Mouse (Mus musculus) MEL (cell line): ENCODE measurements around the gene Slc16a13. TPM values are rescaled to one million over a fixed set of nuclear protein-coding genes. Genes with fewer than 3 reads are reported as not detected.

ENCODE experiments used
- DNase-seq: peaks from one replicate; pipeline ENCODE4 v3.0.0; 2011; ENCODE audit warnings: low read depth, low spot score
- H3K27ac ChIP-seq: 2 replicates; pipeline ENCODE4 v1.5.1; 2012; ENCODE audit warnings: low read depth, mild to moderate bottlenecking, control low read depth, low read length, moderate library complexity; ENCODE audit not compliant: control insufficient read depth
- H3K27me3 ChIP-seq, 2 experiments: fragments of 150-350 bp in 1 of 2; sonication (generic) in 1 of 2; 2 replicates each; pipeline ENCODE4 v1.6.1; 2012; ENCODE audit warnings: low read length in 2 of 2, mild to moderate bottlenecking in 2 of 2, improper control_type of control experiment in 1 of 2, moderate library complexity in 1 of 2; ENCODE audit not compliant: insufficient read depth in 2 of 2, control insufficient read depth in 1 of 2
- H3K36me3 ChIP-seq, 2 experiments: 2 replicates each; pipeline ENCODE4 v1.6.1; 2012 to 2014; ENCODE audit warnings: low read length in 2 of 2, improper control_type of control experiment in 1 of 2, inconsistent platforms in 1 of 2, mild to moderate bottlenecking in 1 of 2; ENCODE audit not compliant: insufficient read depth in 2 of 2, control insufficient read depth in 1 of 2
- H3K4me1 ChIP-seq, 2 experiments: fragments of 150-350 bp in 1 of 2; sonication (generic) in 1 of 2; 2 replicates each; pipeline ENCODE4 v1.6.1; 2012; ENCODE audit warnings: low read length in 2 of 2, improper control_type of control experiment in 1 of 2, mild to moderate bottlenecking in 1 of 2; ENCODE audit not compliant: insufficient read depth in 2 of 2, control insufficient read depth in 1 of 2
- H3K4me3 ChIP-seq, 2 experiments: fragments of 150-350 bp in 1 of 2; sonication (generic) in 1 of 2; 2 replicates each; pipeline ENCODE4 v1.5.1; 2012; ENCODE audit warnings: low read depth in 2 of 2, low read length in 2 of 2, mild to moderate bottlenecking in 2 of 2, moderate library complexity in 2 of 2, control low read depth in 1 of 2, improper control_type of control experiment in 1 of 2; ENCODE audit not compliant: control insufficient read depth in 1 of 2, insufficient read depth in 1 of 2
- H3K79me2 ChIP-seq: 2 replicates; pipeline ENCODE4 v1.6.1; 2012; ENCODE audit warnings: mild to moderate bottlenecking, low read length, moderate library complexity; ENCODE audit not compliant: control insufficient read depth, poor library complexity, insufficient read depth
- H3K9ac ChIP-seq: 2 replicates; pipeline ENCODE4 v1.6.1; 2012; ENCODE audit warnings: low read depth, mild to moderate bottlenecking, control low read depth, low read length, moderate library complexity; ENCODE audit not compliant: control insufficient read depth, poor library complexity, severe bottlenecking
- H3K9me3 ChIP-seq: fragments of 150-350 bp; sonication (generic); replicated peaks from 2 replicates; pipeline ENCODE4 v1.6.1; 2012; ENCODE audit warnings: mild to moderate bottlenecking, low read length, improper control_type of control experiment, moderate library complexity; ENCODE audit not compliant: insufficient read depth
- CHD1 ChIP-seq: IDR thresholded peaks from 2 replicates; pipeline ENCODE4 v1.6.1; 2012; ENCODE audit warnings: low read depth, mild to moderate bottlenecking, inconsistent platforms, low read length, improper control_type of control experiment
- CTCF ChIP-seq, 3 experiments: IDR thresholded peaks in 2 of 3; conservative IDR thresholded peaks in 1 of 3; 2 replicates each; pipeline ENCODE4 v1.5.1; 2011 to 2012; ENCODE audit warnings: low read length in 3 of 3, low read depth in 2 of 3, mild to moderate bottlenecking in 2 of 3, improper control_type of control experiment in 1 of 3, inconsistent platforms in 1 of 3, mixed read lengths in 1 of 3, moderate library complexity in 1 of 3; ENCODE audit not compliant: control insufficient read depth in 1 of 3, insufficient read depth in 1 of 3, poor library complexity in 1 of 3, severe bottlenecking in 1 of 3
- E2F4 ChIP-seq: IDR thresholded peaks from 2 replicates; pipeline ENCODE4 v1.6.1; 2011; ENCODE audit warnings: low read depth, low read length, improper control_type of control experiment, borderline replicate concordance
- ELF1 ChIP-seq: IDR thresholded peaks from 2 replicates; pipeline ENCODE4 v1.6.1; 2014; ENCODE audit warnings: low read depth, mild to moderate bottlenecking, inconsistent platforms, low read length, improper control_type of control experiment, moderate library complexity
- EP300 ChIP-seq, 2 experiments: IDR thresholded peaks; 2 replicates each; pipeline ENCODE4 v1.6.1; 2011; ENCODE audit warnings: improper control_type of control experiment in 2 of 2, low read length in 2 of 2, low read depth in 1 of 2, mild to moderate bottlenecking in 1 of 2
- ETS1 ChIP-seq: IDR thresholded peaks from 2 replicates; pipeline ENCODE4 v1.6.1; 2012; ENCODE audit warnings: low read depth, mild to moderate bottlenecking, inconsistent platforms, low read length, improper control_type of control experiment, moderate library complexity
- GABPA ChIP-seq: IDR thresholded peaks from 2 replicates; pipeline ENCODE4 v1.6.1; 2012; ENCODE audit warnings: low read depth, mild to moderate bottlenecking, inconsistent platforms, low read length, improper control_type of control experiment, moderate library complexity
- GATA1 ChIP-seq: IDR thresholded peaks from 2 replicates; pipeline ENCODE4 v1.6.1; 2011; ENCODE audit warnings: low read depth, low read length, improper control_type of control experiment
- HCFC1 ChIP-seq: IDR thresholded peaks from 2 replicates; pipeline ENCODE4 v1.6.1; 2012; ENCODE audit warnings: low read depth, mild to moderate bottlenecking, inconsistent platforms, low read length, improper control_type of control experiment, moderate library complexity
- JUND ChIP-seq: IDR thresholded peaks from 2 replicates; pipeline ENCODE4 v1.6.1; 2011; ENCODE audit warnings: low read depth, mild to moderate bottlenecking, improper control_type of control experiment, low read length
- KAT2A ChIP-seq: conservative IDR thresholded peaks from 2 replicates; pipeline ENCODE4 v1.6.1; 2012; ENCODE audit warnings: low read depth, low read length, improper control_type of control experiment, inconsistent platforms
- MAX ChIP-seq: IDR thresholded peaks from 2 replicates; pipeline ENCODE4 v1.6.1; 2011; ENCODE audit warnings: low read length, improper control_type of control experiment
- MAZ ChIP-seq: IDR thresholded peaks from 2 replicates; pipeline ENCODE4 v1.6.1; 2012; ENCODE audit warnings: low read depth, mild to moderate bottlenecking, inconsistent platforms, low read length, improper control_type of control experiment
- MXI1 ChIP-seq: IDR thresholded peaks from 2 replicates; pipeline ENCODE4 v1.6.1; 2011; ENCODE audit warnings: mild to moderate bottlenecking, low read depth, low read length, improper control_type of control experiment
- MYB ChIP-seq: IDR thresholded peaks from 2 replicates; pipeline ENCODE4 v1.6.1; 2011; ENCODE audit warnings: mild to moderate bottlenecking, low read depth, low read length, improper control_type of control experiment
- MYC ChIP-seq: IDR thresholded peaks from 2 replicates; pipeline ENCODE4 v1.6.1; 2011; ENCODE audit warnings: low read depth, mild to moderate bottlenecking, low read length, improper control_type of control experiment, moderate library complexity
- NELFE ChIP-seq: IDR thresholded peaks from 2 replicates; pipeline ENCODE4 v1.6.1; 2011; ENCODE audit warnings: low read depth, low read length, improper control_type of control experiment
- POLR2A ChIP-seq, 2 experiments: IDR thresholded peaks; 2 replicates each; pipeline ENCODE4 v1.6.1; 2011 to 2012; ENCODE audit warnings: low read length in 2 of 2, mild to moderate bottlenecking in 2 of 2, control low read depth in 1 of 2, improper control_type of control experiment in 1 of 2, low read depth in 1 of 2, moderate library complexity in 1 of 2; ENCODE audit not compliant: control insufficient read depth in 1 of 2, insufficient read depth in 1 of 2, poor library complexity in 1 of 2
- POLR2AphosphoS2 ChIP-seq: IDR thresholded peaks from 2 replicates; pipeline ENCODE4 v1.6.1; 2011; ENCODE audit warnings: low read length, improper control_type of control experiment
- POLR2AphosphoS5 ChIP-seq: IDR thresholded peaks from 2 replicates; pipeline ENCODE4 v1.6.1; 2012; ENCODE audit warnings: low read depth, borderline replicate concordance, mild to moderate bottlenecking, inconsistent platforms, low read length, moderate library complexity, mixed read lengths
- RAD21 ChIP-seq: IDR thresholded peaks from 2 replicates; pipeline ENCODE4 v1.6.1; 2011; ENCODE audit warnings: mild to moderate bottlenecking, low read depth, low read length, improper control_type of control experiment
- SMC3 ChIP-seq: IDR thresholded peaks from 2 replicates; pipeline ENCODE4 v1.6.1; 2011; ENCODE audit warnings: low read depth, low read length, improper control_type of control experiment
- TAL1 ChIP-seq: IDR thresholded peaks from 2 replicates; pipeline ENCODE4 v1.6.1; 2012; ENCODE audit warnings: mild to moderate bottlenecking, inconsistent platforms, low read length, moderate library complexity, mixed read lengths
- UBTF ChIP-seq: IDR thresholded peaks from 2 replicates; pipeline ENCODE4 v1.6.1; 2012; ENCODE audit warnings: low read depth, mild to moderate bottlenecking, inconsistent platforms, low read length, improper control_type of control experiment, moderate library complexity, borderline replicate concordance; ENCODE audit not compliant: insufficient read depth
- ZNF384 ChIP-seq: IDR thresholded peaks from 2 replicates; pipeline ENCODE4 v1.6.1; 2012; ENCODE audit warnings: low read depth, mild to moderate bottlenecking, inconsistent platforms, low read length, improper control_type of control experiment
- polyA plus RNA-seq, 2 experiments: library from polyadenylated mRNA; stranded (reverse) in 1 of 2; unstranded in 1 of 2; fragments of >175 nt in 1 of 2; fragments of >200 nt in 1 of 2; gene quantifications; 2 replicates each; pipeline versions ENCODE4 v1.2.1 to v1.2.4; 2012; ENCODE audit warnings: low replicate concordance in 2 of 2, low read depth in 1 of 2; ENCODE audit not compliant: insufficient read length in 2 of 2, insufficient read depth in 1 of 2, missing spikeins in 1 of 2
- total RNA-seq: library from RNA; depleted of rRNA; stranded (reverse); fragments of 300-350 nt; gene quantifications from 2 replicates; pipeline ENCODE4 v1.2.3, GENCODE M21; 2012

Gene Slc16a13
- total and polyA plus RNA-seq, 3 experiments: 4.2 to 7.9 TPM; not detected in 1

GRCm38 (mm10) chr11:70221603-70222500 lies 988 bp upstream of the Slc16a13 start:
- 0 out of 2 replicates have a peak, but pooled peaks have one; percentile 13 for TF ChIP-seq SMC3
- TF ChIP-seq GATA1: no peak
- peak in 1 of 3 experiments; percentile 32; a peak in 2 of 6 replicates for TF ChIP-seq CTCF (IDR thresholded peaks at IDR 0.05 in 2 of 3, conservative IDR thresholded peaks at IDR 0.05 in 1 of 3; ENCODE audit: control insufficient read depth in 1 of 3, insufficient read depth in 1 of 3, low read depth in 2 of 3, low read length in 3 of 3, poor library complexity in 1 of 3, severe bottlenecking in 1 of 3)
- TF ChIP-seq ETS1: no peak
- no peak for TF ChIP-seq JUND
- no peak for TF ChIP-seq NELFE
- TF ChIP-seq CHD1: peak; percentile 62; the same call in 1 of the 2 replicates
- TF ChIP-seq TAL1: peak; percentile 76
- TF ChIP-seq RAD21: no peak
- peak; percentile 16; the same call in 1 of the 2 replicates for TF ChIP-seq HCFC1
- TF ChIP-seq MAX: no peak
- TF ChIP-seq MXI1: no peak
- no peak for TF ChIP-seq MYB
- TF ChIP-seq UBTF: 0 out of 2 replicates have a peak, but pooled peaks have one; percentile 6
- H3K27me3 ChIP-seq: no peaks in the 10 kb centered on the region
- H3K4me3 ChIP-seq: peak overlapping the region; percentile 66 to 77
- peak overlapping the region; percentile 70 for H3K9ac ChIP-seq
- peaks cover 0 to 5% of the 10 kb centered on the region in 2 experiments; a peak in 2 of 4 replicates for H3K36me3 ChIP-seq
- peaks cover 5% of the 10 kb centered on the region; the same call in 1 of the 2 replicates for H3K79me2 ChIP-seq
- H3K4me1 ChIP-seq: peaks cover 5 to 7% of the 10 kb centered on the region in 2 experiments; a peak in 3 of 4 replicates
- H3K27ac ChIP-seq: peak overlapping the region; percentile 72
- DNase-seq: peak; percentile 72
- H3K9me3 ChIP-seq: no peaks in the 10 kb centered on the region

GRCm38 (mm10) chr11:70220323-70220722 lies 541 bp downstream of the Slc16a13 start:
- peaks cover 0 to 5% of the 10 kb centered on the region in 2 experiments; a peak in 2 of 4 replicates for H3K36me3 ChIP-seq
- no peaks in the 10 kb centered on the region for H3K9me3 ChIP-seq
- peaks cover 5 to 7% of the 10 kb centered on the region in 2 experiments; a peak in 3 of 4 replicates for H3K4me1 ChIP-seq
- H3K79me2 ChIP-seq: peaks cover 5% of the 10 kb centered on the region; the same call in 1 of the 2 replicates
- peak overlapping the region; percentile 81 for H3K9ac ChIP-seq
- peak overlapping the region; percentile 62 to 76 for H3K4me3 ChIP-seq
- no peak for DNase-seq
- TF ChIP-seq GABPA: no peak
- 0 out of 4 replicates have a peak, but pooled peaks of 1 of the 2 experiments have one; percentile 51 for TF ChIP-seq POLR2A (IDR thresholded peaks at IDR 0.05; ENCODE audit: control insufficient read depth in 1 of 2, insufficient read depth in 1 of 2, low read depth in 1 of 2, low read length in 2 of 2, poor library complexity in 1 of 2)
- TF ChIP-seq ETS1: no peak
- no peak for TF ChIP-seq HCFC1
- TF ChIP-seq UBTF: no peak
- TF ChIP-seq CTCF (IDR thresholded peaks at IDR 0.05 in 2 of 3, conservative IDR thresholded peaks at IDR 0.05 in 1 of 3; ENCODE audit: control insufficient read depth in 1 of 3, insufficient read depth in 1 of 3, low read depth in 2 of 3, low read length in 3 of 3, poor library complexity in 1 of 3, severe bottlenecking in 1 of 3): no peak
- TF ChIP-seq E2F4: no peak
- no peak for TF ChIP-seq POLR2AphosphoS2
- no peak for TF ChIP-seq MYC
- no peak for TF ChIP-seq EP300 (IDR thresholded peaks at IDR 0.05; ENCODE audit: low read depth in 1 of 2, low read length in 2 of 2)
- 0 out of 2 replicates have a peak, but pooled peaks have one; percentile 36 for TF ChIP-seq MAZ
- TF ChIP-seq ZNF384: no peak
- TF ChIP-seq CHD1: no peak
- no peak for TF ChIP-seq KAT2A
- no peak for TF ChIP-seq POLR2AphosphoS5
- TF ChIP-seq SMC3: no peak
- no peak for TF ChIP-seq ELF1
- no peaks in the 10 kb centered on the region for H3K27me3 ChIP-seq
- H3K27ac ChIP-seq: peak overlapping the region; percentile 95
